Mouse (Mus musculus) megakaryocyte, adult 5-6 weeks (primary cell): ENCODE measurements around the gene Slc36a2. TPM values are rescaled to one million over a fixed set of nuclear protein-coding genes. Genes with fewer than 3 reads are reported as not detected.

Experiments used
- ATAC-seq: 2 replicates; pipeline ENCODE4 v1.8.0; 2016; ENCODE audit warnings: mild to moderate bottlenecking, inconsistent platforms; ENCODE audit not compliant: poor library complexity, severe bottlenecking
- total RNA-seq, 2 experiments: library from RNA; stranded (forward) in 1 of 2; stranded (reverse) in 1 of 2; fragments of 153-499, 151-499 nt in 1 of 2; fragments of 221-1000, 200-1000 nt in 1 of 2; gene quantifications; 2 replicates each; pipeline versions ENCODE4 v1.2.3 to v1.2.4; 2015 to 2017

Gene Slc36a2
- total RNA-seq, 2 experiments from 2014 or later, result 0.25 to 0.29 TPM

DNA sequence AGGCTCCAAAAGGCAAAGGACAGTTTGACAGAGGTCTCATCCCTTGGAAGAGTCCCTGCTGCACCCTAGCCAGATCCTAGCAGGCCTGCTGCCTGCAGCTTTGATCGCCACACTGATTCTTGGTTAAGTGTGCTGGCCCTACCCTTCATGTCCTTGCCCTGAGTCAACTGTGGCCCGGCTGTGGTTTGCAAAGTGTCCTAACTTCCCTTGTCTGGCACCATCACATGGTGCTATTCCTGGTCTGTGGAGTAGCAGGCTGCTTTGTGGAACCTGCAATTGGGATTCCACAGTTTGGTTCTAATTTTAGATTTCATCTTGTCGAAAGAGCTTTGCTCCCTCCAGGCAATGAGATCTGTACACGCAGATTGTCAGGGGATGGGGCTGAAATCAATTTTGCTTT, 2.4 kb upstream of the Slc36a2 start:
- 0 out of 2 replicates have a peak, but pooled peaks have one; percentile 38 for ATAC-seq

DNA sequence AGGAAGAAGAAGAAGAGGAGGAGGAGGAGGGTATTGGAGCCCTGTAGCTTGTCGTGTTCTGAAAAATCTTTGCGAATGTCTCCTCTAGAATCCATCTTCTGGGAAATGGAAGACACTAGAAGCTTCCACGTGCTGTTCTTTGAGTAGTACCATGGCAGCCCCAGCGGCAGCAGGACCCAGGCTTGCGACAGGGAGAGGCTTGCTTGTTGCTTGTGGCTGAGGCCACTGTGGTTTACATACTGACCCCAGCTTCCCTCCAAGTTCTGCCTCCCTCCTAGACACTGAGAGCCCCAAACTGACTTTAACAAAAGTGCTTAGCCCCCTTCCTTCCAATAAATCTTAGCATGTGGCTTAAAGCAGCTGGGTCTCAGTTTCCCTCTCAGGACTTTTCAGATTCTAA, 631 bp downstream of the Slc36a2 start:
- ATAC-seq, result peak; percentile 47; the same call in 1 of the 2 replicates

DNA sequence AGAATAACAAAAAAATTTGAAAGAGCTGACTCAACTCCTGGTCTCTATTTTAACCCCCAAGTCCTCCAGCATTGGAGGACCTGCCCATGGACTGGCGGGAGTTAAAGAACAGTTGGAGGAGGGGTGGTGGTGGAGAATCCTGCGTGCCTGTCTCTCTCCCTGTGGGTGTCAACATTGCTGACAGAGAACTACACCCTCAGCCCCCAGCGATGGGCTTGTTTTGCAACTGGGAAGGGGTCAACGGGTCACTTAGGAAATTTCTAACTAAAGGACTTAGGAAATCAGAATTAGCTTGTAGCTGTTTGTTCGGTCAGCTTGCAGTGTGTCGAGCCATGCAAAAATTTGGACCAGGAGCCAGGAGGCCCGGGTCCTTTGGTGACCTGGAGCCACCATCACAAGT, 1.8 kb downstream of the Slc36a2 start:
- ATAC-seq, result no peak

DNA sequence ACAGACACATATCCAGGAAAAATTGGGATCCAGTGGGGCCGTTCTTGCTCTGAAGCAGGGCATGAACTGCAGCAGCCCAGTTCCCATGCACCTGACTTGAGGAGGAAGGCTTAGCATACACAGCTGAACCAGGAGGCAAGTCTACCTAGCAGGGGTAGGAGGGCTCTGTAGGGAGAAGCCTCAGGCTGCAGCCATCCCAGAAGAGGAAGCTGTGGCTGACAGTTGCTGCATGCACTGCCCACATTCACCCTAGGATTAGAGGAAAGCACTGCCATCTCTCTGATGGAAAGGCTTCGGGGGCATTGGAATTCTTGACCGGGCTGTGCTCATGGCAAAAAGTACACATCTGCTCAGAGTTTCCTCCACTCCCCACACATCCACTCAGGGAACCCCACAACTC, 5.0 kb downstream of the Slc36a2 start:
- ATAC-seq, result peak; percentile 60

DNA sequence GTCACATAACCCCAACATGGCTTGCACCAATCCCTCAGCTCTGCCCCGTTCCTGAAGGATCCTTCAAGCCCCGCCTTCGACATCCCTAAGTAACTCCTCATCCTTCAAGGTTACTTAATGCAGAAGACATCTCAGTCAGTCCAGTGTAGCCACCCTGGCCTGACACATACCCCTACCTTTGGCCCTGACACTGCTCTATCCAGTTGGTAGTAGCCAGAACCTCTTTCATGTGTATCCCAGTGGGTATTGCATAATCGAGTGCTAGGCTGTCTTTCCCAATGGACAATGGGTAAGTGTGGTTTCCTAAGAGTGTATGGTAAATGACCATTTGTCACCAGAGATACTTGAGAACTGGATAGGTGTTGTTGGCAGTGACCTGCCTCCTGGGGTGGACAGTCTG, 6.0 kb downstream of the Slc36a2 start:
- ATAC-seq, result no peak

DNA sequence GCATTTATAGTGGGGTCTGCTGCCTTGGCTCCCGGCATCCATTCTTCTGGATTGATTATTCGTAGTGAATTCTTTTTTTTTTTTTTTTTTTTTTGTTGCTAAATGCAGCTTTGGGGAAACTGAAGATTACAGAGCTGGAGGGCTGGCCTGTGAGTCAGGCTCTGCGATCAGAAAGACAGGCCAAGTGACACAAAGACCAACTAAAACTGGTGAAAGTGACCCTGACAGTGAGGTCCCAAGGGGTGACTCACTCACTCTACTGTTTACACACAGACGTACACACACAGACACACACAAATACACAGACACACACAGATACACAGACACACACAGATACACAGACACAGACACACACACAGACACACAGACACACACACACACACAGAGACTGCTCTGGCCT, 14.4 kb downstream of the Slc36a2 start:
- no peak for ATAC-seq

DNA sequence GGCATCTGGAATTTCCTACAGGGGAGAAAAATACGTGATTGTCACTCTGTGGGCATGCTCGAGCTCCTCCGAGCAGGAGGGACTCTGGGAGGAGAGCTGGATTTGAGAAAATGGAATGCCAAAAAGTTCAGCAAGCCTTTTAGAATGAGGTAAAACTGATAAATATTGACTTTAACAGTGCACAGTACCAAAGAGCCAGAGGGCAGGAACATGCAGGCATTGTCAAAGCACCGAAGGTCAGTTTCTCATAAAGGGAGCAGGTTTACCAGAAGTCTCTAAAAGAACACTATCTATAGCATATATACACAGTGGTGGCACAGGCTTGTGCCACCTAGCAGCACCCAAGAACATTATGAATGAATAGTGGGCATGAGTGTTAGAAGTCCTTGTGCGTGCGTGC, 16.0 kb downstream of the Slc36a2 start:
- no peak for ATAC-seq

DNA sequence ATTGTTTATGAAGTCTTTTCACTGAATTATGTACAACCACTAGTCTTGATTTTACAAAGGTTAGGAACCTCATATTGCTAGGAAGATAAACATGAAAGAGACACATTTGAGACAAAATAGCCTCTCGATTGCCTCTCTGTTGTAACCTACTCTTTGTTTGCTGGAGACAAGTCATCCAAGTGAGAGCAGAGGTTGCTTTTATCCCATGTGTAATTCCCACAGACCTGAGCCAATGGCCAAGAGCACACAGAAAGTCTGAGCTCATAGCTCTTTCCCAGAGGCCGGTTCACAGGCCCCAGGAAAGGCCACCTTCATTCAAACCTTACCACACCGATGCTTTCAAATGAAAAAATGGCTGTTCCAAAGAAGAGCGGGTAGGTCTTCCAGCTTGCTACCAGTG, 16.4 kb downstream of the Slc36a2 start:
- no peak for ATAC-seq

DNA sequence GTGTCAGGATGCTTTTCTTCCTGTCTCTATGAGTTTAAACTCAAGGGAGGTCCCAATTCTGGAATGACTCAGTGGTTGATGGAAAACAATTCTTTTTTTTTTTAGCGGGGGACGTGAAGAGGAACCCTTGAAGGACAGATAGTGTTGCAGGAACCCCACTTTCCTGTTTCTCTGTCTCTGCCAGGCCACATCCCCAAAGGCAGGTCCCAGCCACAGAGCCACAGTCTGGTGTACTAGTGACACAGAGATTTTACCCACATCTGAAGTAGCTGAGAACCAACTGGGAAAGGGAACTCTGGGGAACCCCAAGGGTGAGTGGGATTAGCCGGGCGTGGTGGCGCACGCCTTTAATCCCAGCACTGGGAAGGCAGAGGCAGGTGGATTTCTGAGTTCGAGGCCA, 19.1 kb downstream of the Slc36a2 start:
- ATAC-seq, result no peak

DNA sequence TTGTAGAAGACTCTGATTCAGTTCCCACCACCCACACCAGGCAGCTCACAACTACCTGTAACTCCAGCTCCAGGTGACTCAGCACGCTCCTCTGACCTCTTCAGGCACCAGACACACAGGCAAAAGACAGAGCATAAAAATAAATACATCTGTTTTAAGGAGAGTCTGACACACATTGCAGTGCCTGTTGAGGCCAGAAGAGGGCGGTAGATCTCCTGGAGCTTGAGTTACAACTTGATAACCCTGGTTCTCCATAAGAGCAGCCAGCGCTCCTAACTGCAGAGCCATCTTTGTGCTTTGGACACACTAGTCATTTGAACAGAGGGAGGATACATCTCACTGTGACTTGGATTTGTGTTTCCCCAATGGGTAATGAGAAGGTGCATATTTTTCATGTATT, 20.2 kb downstream of the Slc36a2 start:
- peak; percentile 74 for ATAC-seq

DNA sequence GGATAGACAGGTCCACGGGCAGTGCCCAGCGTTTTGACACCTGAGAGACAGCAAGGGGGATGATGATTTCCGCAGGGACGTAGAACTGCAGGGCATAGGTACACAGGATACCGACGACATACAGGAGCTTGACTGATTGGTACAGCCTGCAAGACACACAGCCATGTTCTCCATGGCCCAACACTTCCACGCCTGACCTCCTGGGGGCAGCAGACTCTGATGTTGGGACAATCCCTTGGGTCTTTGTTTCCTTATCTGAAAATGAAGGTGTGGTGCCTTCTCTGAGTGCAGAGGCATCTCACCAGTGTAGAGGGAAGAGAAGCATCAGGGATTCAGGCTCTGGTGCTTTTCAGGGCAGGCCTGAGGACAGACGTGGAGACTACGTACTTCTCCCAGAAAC, 22.2 kb downstream of the Slc36a2 start:
- peak; percentile 46; the same call in 1 of the 2 replicates for ATAC-seq

DNA sequence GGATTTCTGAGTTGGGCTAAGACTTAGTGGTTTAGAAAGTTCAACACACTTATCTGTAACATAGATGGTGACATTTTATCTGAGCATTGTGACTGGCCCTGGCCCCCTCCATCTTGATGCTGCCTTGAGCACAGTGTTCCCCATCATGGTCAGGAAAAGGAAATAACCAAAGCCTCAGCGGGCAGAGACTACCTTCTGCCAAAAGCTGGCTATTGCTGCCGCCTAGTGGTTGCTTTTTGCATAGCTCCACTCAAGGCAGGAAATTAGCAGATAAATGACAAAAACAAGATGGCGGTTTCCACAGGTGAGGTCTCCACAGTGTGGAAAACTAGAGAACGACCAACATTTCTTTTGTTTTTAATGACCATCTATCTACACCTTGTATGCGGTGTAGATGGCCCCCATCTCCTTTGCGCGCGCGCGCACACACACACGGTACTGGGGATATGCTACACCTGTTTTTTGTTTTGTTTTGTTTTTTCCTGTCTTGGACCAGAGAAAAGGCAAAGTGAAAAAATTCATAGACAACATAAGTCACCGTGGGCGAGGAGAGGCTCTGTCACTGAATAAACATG, 26.0 kb downstream of the Slc36a2 start:
- peak; percentile 60 for ATAC-seq

DNA sequence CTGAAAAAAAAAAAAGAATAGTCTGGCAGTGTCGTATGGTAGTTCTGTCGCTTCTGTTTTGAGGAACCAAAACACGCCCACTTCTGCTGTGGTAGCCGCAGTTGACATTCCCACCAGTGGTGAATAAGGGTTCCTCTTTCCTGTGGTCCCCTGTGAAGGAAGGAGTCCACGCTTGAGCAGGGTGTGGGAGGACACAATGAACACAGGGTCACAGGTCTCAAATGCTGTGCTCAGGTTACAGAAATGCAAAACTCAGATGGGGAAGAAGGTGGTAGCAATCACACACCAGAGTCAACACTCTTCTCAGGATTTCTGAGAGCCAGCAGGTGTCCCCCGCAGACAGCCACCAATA, 29.8 kb downstream of the Slc36a2 start:
- peak; percentile 91 for ATAC-seq

DNA sequence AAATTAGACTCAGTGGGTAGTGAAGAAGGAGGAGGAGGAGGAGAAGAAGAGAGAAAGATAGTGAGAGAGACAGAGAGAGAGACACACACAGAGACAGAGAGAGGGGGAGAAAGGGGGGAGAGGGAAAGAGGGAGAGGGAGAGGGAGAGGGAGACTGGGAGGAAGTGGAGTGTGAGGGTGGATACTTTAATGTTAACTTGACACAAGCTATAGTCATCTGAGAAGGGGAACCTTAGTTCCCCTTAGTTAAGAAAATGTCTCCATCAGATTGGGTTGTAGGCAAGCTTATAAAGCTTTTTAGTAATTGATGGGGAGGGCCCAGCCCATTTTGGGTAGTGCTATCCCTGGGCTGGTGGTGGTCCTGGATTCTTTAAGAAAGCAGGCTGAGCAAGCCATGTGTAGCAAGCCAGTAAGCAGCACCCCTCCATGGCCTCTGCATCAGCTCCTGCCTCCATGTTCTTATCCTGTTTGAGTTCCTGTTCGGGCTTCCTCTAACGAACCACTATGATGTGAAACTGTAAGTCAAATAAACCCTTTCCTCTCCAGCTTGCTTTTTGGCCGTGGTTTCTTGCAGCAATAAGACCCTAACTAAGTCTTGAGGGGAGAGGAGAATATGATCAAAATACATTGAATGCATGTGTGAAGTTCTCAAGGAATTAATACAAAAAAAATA, 30.3 kb downstream of the Slc36a2 start:
- peak; percentile 53 for ATAC-seq

DNA sequence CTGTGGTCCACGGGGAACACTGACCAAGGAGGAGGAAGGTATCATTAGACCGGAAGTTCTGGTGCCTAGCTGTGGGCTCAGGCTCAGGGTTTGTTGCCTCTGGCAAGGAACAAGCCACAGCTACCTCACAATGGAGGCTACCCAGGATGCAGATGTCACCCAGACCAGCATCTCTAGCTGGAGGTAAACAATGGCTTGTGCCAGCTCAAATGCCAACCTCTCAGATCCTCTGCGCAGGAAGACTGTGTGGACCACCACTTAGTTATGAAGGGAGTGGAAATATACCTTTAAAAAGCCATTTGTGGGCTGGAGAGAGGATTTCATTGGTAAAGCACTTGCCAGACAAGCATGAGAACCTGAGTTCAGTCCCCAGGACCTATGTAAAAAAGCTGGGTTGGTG, 33.3 kb downstream of the Slc36a2 start, which contains the start of gene Slc36a3:
Gene Slc36a3, minus strand, starts transcription at position 101 of the 400 bp plus-strand sequence.
- no peak for ATAC-seq

DNA sequence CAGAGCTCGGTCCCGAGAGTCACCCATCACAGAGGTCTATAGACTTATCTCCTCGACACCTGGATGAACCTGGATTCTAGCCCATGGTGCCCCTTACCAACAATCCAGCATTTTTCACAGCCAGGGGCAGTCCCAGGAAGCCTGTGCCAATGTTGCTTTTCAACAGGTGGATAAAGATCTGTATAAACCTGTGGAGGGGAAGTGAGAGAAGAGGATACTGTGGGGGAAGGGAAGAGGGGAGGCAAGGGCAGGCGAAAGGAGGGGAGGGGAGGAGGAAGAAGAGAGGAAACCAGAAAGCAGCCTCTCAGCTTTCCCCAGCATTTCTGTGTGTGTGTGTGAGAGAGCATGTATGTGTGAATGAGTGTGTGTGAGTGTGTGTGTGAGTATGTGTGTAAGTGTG, 36.4 kb downstream of the Slc36a2 start:
- no peak for ATAC-seq

DNA sequence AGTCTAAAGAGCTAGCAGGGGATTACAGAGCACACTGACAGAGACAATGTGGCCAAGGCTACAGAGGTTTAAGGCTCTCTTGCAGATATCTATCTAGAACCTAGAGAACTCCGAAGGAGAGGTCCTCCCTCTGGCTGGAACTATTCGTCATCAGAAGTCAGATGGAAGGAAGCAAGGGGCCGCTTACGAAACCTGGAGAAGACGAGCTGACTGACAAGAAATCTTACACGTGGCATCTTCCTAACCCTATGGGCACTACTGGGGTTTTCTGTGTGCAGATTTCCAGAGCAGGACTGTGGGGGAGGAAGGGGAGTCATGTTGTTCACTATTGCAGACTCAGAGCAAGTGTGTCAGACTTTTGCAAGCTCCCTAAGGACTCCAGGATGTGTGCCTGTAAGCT, 37.5 kb downstream of the Slc36a2 start:
- peak; percentile 65 for ATAC-seq

DNA sequence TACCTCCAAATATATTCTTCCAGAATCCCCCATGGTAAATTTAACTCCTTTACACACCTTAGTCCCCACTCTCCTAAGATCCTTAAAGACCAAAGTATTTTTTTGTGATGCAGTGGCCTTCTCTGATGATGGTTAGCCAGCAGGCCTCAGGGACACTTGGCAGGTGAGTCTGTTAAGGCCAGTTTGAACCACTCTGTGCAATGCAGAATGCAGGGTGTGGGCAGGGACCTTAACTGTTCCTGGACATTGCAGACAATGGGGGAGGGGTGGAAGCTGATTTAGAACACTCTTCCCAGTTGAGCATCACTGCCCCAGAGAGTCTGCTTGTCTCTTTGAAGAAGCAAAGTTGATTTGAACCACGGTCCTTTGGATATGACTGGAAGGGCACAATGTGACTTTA, 38.0 kb downstream of the Slc36a2 start:
- no peak for ATAC-seq

DNA sequence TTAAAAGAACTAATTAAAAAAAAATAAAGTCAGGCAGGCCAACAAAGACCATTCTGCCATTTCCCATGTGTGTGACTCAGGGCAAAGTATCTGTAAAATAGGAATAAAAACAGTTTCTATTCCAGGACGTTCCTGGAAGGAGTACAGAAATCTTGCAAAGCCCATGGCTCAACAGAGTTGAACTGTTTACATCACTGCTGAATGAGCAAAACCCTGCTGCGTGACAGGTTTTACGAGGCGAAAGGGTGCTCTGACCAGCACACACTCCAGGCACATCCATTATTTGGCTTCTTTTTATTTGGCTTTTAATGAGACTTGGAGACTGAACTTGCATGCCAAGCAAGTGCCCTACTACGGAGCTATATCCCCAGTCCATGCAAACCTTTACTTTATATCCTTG, 40.9 kb downstream of the Slc36a2 start:
- no peak for ATAC-seq

DNA sequence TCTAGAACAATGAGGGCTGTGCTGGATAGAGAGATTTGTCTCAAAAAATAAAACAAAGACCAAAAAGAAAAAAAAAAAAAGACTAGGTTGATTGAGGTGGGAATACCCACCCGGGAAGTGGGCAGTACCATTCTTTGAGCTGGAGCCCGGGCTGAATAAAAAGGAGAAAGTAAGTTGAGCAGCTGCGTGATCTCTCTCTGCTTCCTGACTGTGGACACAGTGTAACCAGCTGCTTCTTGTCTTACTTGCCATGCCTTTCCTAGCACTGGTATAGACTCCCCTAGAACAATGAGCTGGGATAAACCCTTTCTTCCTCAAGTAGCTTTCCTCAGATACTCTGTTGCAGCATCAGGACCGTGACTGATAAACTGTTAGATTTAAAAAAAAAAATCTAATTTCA, 43.4 kb downstream of the Slc36a2 start:
- ATAC-seq, result no peak

DNA sequence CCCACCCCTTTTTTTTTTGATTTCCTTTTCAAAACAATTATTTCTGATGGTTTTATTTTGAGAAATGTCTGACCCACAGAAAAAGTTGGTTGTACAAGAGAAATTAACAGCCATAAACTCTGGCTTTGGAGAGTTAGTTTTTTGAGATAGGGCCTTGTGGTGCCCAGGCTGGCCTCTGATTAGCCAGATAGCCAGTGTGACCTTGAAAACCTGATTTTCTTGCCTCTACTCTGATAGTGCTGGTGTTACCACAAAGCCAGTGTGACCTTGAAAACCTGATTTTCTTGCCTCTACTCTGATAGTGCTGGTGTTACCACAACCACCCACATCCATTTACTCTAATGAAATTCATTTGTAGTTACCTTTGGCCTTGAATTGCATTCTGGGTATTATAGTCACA, 47.2 kb downstream of the Slc36a2 start:
- no peak for ATAC-seq

DNA sequence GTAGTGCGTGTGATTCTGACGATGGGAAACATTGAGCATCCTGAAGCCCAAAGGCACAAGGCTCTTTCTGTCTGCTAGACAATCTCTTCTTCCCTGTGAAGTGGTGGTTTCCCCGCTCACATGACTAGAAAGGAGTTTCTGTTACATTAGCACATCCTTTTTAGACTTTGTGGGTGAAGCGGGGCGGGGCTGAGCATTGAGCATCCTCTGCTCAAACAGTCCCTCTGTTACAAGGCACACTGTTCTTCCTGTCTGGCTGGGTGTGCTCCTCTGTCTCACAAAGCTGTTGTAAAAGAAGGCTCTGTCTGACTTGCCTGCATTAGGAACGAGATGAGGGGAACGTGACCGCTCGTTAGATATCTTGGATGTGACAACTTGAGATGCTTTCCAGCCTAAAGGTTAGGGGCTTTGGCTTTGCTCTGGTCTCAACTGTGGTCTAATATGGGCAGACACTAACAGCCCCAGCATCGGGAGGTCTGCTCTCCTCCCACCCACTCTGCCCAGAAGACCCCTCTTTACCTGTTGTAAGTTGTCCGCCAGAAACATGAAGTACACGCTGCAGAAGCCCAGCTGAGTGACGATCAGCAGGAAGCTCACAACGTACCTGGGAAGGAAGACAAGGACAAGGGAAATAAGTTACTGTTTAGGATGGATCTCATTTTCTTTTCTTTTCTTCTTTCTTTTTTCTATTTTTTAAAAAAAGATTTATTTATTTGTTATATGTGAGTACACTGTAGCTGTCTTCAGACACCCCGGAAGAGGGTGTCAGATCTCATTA, 47.9 kb downstream of the Slc36a2 start:
- peak; percentile 94 for ATAC-seq
